Mouse (Mus musculus): Measurements from ENCODE around the gene Lancl1. TPM values are rescaled to one million over a fixed set of nuclear protein-coding genes. Genes with fewer than 3 reads are reported as not detected.

Lancl1 gene
- total and polyA plus RNA-seq, 3 experiments = 29.3 to 50.3 TPM; not detected in 1

GRCm38 (mm10) chr1:67022767-67023166 is 15.9 kb downstream of the Lancl1 start:
- Histone ChIP-seq H3K79me2 (ENCODE audit: control insufficient read depth, insufficient read depth, low read length, poor library complexity) (no peaks in the 10 kb centered on the region), H3K27ac (ENCODE audit: control insufficient read depth, low read depth, low read length) (peak overlapping the region; percentile 74), H3K4me1 (ENCODE audit: control insufficient read depth in 1 of 2, insufficient read depth in 2 of 2, low read length in 2 of 2) (peaks cover 2 to 17% of the 10 kb centered on the region in 2 experiments; a peak in 3 of 4 replicates), H3K9me3 (replicated peaks; ENCODE audit: insufficient read depth, low read length) (no peaks in the 10 kb centered on the region), H3K36me3 (ENCODE audit: control insufficient read depth in 1 of 2, insufficient read depth in 2 of 2, low read length in 2 of 2) (peaks cover 0 to 9% of the 10 kb centered on the region in 2 experiments; a peak in 2 of 4 replicates), H3K4me3 (ENCODE audit: control insufficient read depth in 1 of 2, insufficient read depth in 1 of 2, low read depth in 2 of 2, low read length in 2 of 2) (no peak overlapping the region), H3K9ac (ENCODE audit: control insufficient read depth, low read depth, low read length, poor library complexity, severe bottlenecking) (no peak overlapping the region; the same call in 1 of the 2 replicates), H3K27me3 (ENCODE audit: control insufficient read depth in 1 of 2, insufficient read depth in 2 of 2, low read length in 2 of 2) (no peaks in the 10 kb centered on the region)
- TF ChIP-seq POLR2AphosphoS5 (IDR thresholded peaks at IDR 0.05; ENCODE audit: borderline replicate concordance, low read depth, low read length) = no peak
- TF ChIP-seq MAFK (IDR thresholded peaks at IDR 0.05; ENCODE audit: borderline replicate concordance, low read depth, low read length) = peak; percentile 32; the same call in 1 of the 2 replicates
- no peak for TF ChIP-seq MYC (IDR thresholded peaks at IDR 0.05; ENCODE audit: low read depth, low read length)
- TF ChIP-seq CHD2 (IDR thresholded peaks at IDR 0.05; ENCODE audit: low read length) = peak; percentile 54
- no peak for TF ChIP-seq CTCF (IDR thresholded peaks at IDR 0.05 in 2 of 3, conservative IDR thresholded peaks at IDR 0.05 in 1 of 3; ENCODE audit: control insufficient read depth in 1 of 3, insufficient read depth in 1 of 3, low read depth in 2 of 3, low read length in 3 of 3, poor library complexity in 1 of 3, severe bottlenecking in 1 of 3)
- no peak for TF ChIP-seq TBP (IDR thresholded peaks at IDR 0.05; ENCODE audit: low read depth, low read length)
- no peak for TF ChIP-seq USF1 (IDR thresholded peaks at IDR 0.05; ENCODE audit: low read depth, low read length)
- no peak for TF ChIP-seq ZC3H11A (IDR thresholded peaks at IDR 0.05; ENCODE audit: low read depth, low read length)
- TF ChIP-seq HCFC1 (IDR thresholded peaks at IDR 0.05; ENCODE audit: low read depth, low read length) = 0 out of 2 replicates have a peak, but pooled peaks have one; percentile 35
- peak; percentile 97 for TF ChIP-seq GATA1 (IDR thresholded peaks at IDR 0.05; ENCODE audit: low read depth, low read length)
- TF ChIP-seq E2F4 (IDR thresholded peaks at IDR 0.05; ENCODE audit: borderline replicate concordance, low read depth, low read length) = no peak
- TF ChIP-seq TAL1 (IDR thresholded peaks at IDR 0.05; ENCODE audit: low read length) = peak; percentile 90
- TF ChIP-seq EP300 (IDR thresholded peaks at IDR 0.05; ENCODE audit: low read depth in 1 of 2, low read length in 2 of 2) = peak; percentile 95
- TF ChIP-seq SIN3A (IDR thresholded peaks at IDR 0.05; ENCODE audit: low read length) = peak; percentile 50; the same call in 1 of the 2 replicates
- peak; percentile 53; the same call in 1 of the 2 replicates for TF ChIP-seq BHLHE40 (IDR thresholded peaks at IDR 0.05; ENCODE audit: borderline replicate concordance, low read depth, low read length)
- TF ChIP-seq MAZ (IDR thresholded peaks at IDR 0.05; ENCODE audit: low read depth, low read length) = no peak
- no peak for TF ChIP-seq USF2 (IDR thresholded peaks at IDR 0.05; ENCODE audit: borderline replicate concordance in 1 of 2, insufficient read depth in 1 of 2, low read depth in 1 of 2, low read length in 2 of 2)
- TF ChIP-seq ZMIZ1 (IDR thresholded peaks at IDR 0.05; ENCODE audit: low read depth, low read length) = no peak
- no peak for TF ChIP-seq KAT2A (conservative IDR thresholded peaks at IDR 0.05; ENCODE audit: low read depth, low read length)
- peak; percentile 99 for TF ChIP-seq RCOR1 (IDR thresholded peaks at IDR 0.05; ENCODE audit: low read depth, low read length)
- no peak for TF ChIP-seq RAD21 (IDR thresholded peaks at IDR 0.05; ENCODE audit: low read depth, low read length)
- no peak for TF ChIP-seq CHD1 (IDR thresholded peaks at IDR 0.05; ENCODE audit: low read depth, low read length)
- TF ChIP-seq TCF12 (IDR thresholded peaks at IDR 0.05; ENCODE audit: low read depth, low read length) = peak; percentile 97
- TF ChIP-seq ETS1 (IDR thresholded peaks at IDR 0.05; ENCODE audit: low read depth, low read length) = peak; percentile 89
- no peak for TF ChIP-seq POLR2AphosphoS2 (IDR thresholded peaks at IDR 0.05; ENCODE audit: low read length)
- DNase-seq (ENCODE audit: low read depth, low spot score) = peak; percentile 84

Data from MEL (cell line).